Mouse (Mus musculus) embryonic fibroblast, embryonic 13.5 days (primary cell): ENCODE data around the gene Ext2. TPM values are rescaled to one million over a fixed set of nuclear protein-coding genes. Genes with fewer than 3 reads are reported as not detected.

Experiments
- H3K27ac ChIP-seq: 2 replicates; pipeline ENCODE4 v1.5.1; 2012; ENCODE audit warnings: low read length, control low read depth, inconsistent platforms; ENCODE audit not compliant: insufficient read depth
- H3K4me1 ChIP-seq: 2 replicates; pipeline ENCODE4 v1.6.1; 2011; ENCODE audit warnings: low read length; ENCODE audit not compliant: control insufficient read depth, insufficient read depth
- H3K4me3 ChIP-seq: 2 replicates; pipeline ENCODE4 v1.5.1; 2011; ENCODE audit warnings: mild to moderate bottlenecking, control low read depth, low read length; ENCODE audit not compliant: insufficient read depth
- CTCF ChIP-seq: IDR thresholded peaks from 2 replicates; pipeline ENCODE4 v1.5.1; 2011; ENCODE audit warnings: mild to moderate bottlenecking, control low read depth, low read length, moderate library complexity, borderline replicate concordance; ENCODE audit not compliant: insufficient read depth
- POLR2A ChIP-seq: IDR thresholded peaks from 2 replicates; pipeline ENCODE4 v1.6.1; 2011; ENCODE audit warnings: low read depth, mild to moderate bottlenecking, control low read depth, low read length, moderate library complexity
- polyA plus RNA-seq: library from polyadenylated mRNA; stranded (reverse); fragments of >200 nt; gene quantifications from 2 replicates; pipeline ENCODE4 v1.2.4, GENCODE M21; 2011; ENCODE audit warnings: low read depth; ENCODE audit not compliant: missing spikeins, insufficient read length

The Ext2 gene
- 116 and 118 TPM in 2 replicates for polyA plus RNA-seq

GRCm38 (mm10) chr2:93822045-93822749 lies at the start of gene Ext2:
Gene Ext2, minus strand, starts transcription at chr2:93822568.
- Histone ChIP-seq H3K4me1 (no peaks in the 10 kb centered on the region), H3K27ac (no peak within 1 kb of the TSS), H3K4me3 (peak within 1 kb of the TSS; percentile 88)
- TF ChIP-seq CTCF (peak; percentile 99), POLR2A (peak; percentile 79)

GRCm38 (mm10) chr2:93871411-93871925 lies 49.1 kb upstream of the Ext2 start:
- no peak overlapping the region for H3K27ac ChIP-seq
- no peak overlapping the region for H3K4me3 ChIP-seq
- TF ChIP-seq POLR2A (no peak), CTCF (no peak)
- H3K4me1 ChIP-seq: no peaks in the 10 kb centered on the region

- no peak overlapping the region for H3K27ac ChIP-seq
- H3K4me3 ChIP-seq: no peak overlapping the region
- no peak for TF ChIP-seq CTCF
- no peak for TF ChIP-seq POLR2A
- H3K4me1 ChIP-seq: no peaks in the 10 kb centered on the region
These were observed 48.5 kb upstream of the Ext2 start for GRCm38 (mm10) chr2:93870842-93871241.

GRCm38 (mm10) chr2:93869107-93869600 lies 46.8 kb upstream of the Ext2 start, which contains the start of gene Accsl:
Gene Accsl, minus strand, starts transcription at chr2:93869157.
- no peak within 1 kb of the TSS for H3K4me3 ChIP-seq
- TF ChIP-seq POLR2A: no peak
- TF ChIP-seq CTCF: no peak
- H3K27ac ChIP-seq: no peak within 1 kb of the TSS
- H3K4me1 ChIP-seq: no peaks in the 10 kb centered on the region

- Histone ChIP-seq H3K4me3 (no peak overlapping the region), H3K27ac (no peak overlapping the region), H3K4me1 (no peaks in the 10 kb centered on the region)
- TF ChIP-seq POLR2A (no peak), CTCF (no peak)
These were observed 46.2 kb upstream of the Ext2 start for GRCm38 (mm10) chr2:93868566-93868965.

GRCm38 (mm10) chr2:93863229-93863628 lies 40.9 kb upstream of the Ext2 start:
- no peak overlapping the region for H3K27ac ChIP-seq
- H3K4me3 ChIP-seq: no peak overlapping the region
- TF ChIP-seq CTCF (no peak), POLR2A (no peak)
- no peaks in the 10 kb centered on the region for H3K4me1 ChIP-seq

- H3K4me1 ChIP-seq: no peaks in the 10 kb centered on the region
- no peak for TF ChIP-seq POLR2A
- no peak for TF ChIP-seq CTCF
- no peak overlapping the region for H3K4me3 ChIP-seq
- H3K27ac ChIP-seq: no peak overlapping the region
These were observed 36.5 kb upstream of the Ext2 start for GRCm38 (mm10) chr2:93858845-93859244.

- Histone ChIP-seq H3K4me1 (peaks cover 5% of the 10 kb centered on the region; the same call in 1 of the 2 replicates), H3K4me3 (no peak overlapping the region), H3K27ac (no peak overlapping the region)
- TF ChIP-seq POLR2A: no peak
- TF ChIP-seq CTCF: no peak
These were observed 28.9 kb upstream of the Ext2 start for GRCm38 (mm10) chr2:93851303-93851702.

GRCm38 (mm10) chr2:93850317-93850944 lies 28.1 kb upstream of the Ext2 start:
- TF ChIP-seq CTCF (no peak), POLR2A (no peak)
- H3K4me1 ChIP-seq: peaks cover 5% of the 10 kb centered on the region; the same call in 1 of the 2 replicates
- no peak overlapping the region for H3K4me3 ChIP-seq
- no peak overlapping the region for H3K27ac ChIP-seq

GRCm38 (mm10) chr2:93849505-93850089 lies 27.2 kb upstream of the Ext2 start, which contains the start of gene Accs:
Gene Accs, minus strand, starts transcription at chr2:93849943.
- TF ChIP-seq CTCF (peak; percentile 61; the same call in 1 of the 2 replicates), POLR2A (peak; percentile 70; the same call in 1 of the 2 replicates)
- Histone ChIP-seq H3K4me1 (peaks cover 5% of the 10 kb centered on the region; the same call in 1 of the 2 replicates), H3K27ac (peak within 1 kb of the TSS; percentile 44), H3K4me3 (peak within 1 kb of the TSS; percentile 53)
